Mouse (Mus musculus): ENCODE measurements around the gene Gm13101. TPM values are rescaled to one million over a fixed set of nuclear protein-coding genes. Genes with fewer than 3 reads are reported as not detected.
"Not testable (repeated sequence)": the region's sequence is repeated elsewhere in the genome, so short reads cannot be mapped to it uniquely, and the experiment has no call there.

Gm13101 gene
- total and polyA plus RNA-seq, 3 experiments = not detected

GRCm38 (mm10) chr4:143983446-143983845, 16.7 kb upstream of the Gm13101 start:
- dilution Hi-C loops (cut with MboI; ENCODE audit: extremely low pct_ligation_motif_present, extremely low pct_unique_long_range_greater_than_20kb, low sequenced_read_pairs) = not testable (repeated sequence)

DNA sequence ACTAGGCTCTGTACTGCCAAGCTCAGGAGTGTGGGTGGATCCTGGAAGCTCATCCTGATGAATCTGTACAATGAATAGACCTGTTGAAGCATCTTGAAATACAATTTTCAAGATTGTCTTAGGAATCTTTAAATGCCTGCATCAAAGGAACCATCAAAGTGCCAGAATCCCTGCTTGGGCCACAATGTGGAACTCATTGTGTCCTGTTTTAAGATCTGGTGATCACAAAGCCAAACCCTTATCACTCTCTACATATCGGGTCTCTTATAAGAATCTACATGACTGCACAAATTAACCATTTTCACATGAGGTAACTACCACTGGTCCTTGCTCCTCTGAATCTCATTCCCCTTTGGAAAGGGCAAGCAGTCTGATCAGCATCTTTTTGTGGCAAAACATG, 15.8 kb downstream of the Gm13101 start, which contains the start of gene Pramef25:
Gene Pramef25 (minus strand): TSS at position 101 of the 400 bp plus-strand sequence.
- in situ Hi-C loops (cut with MboI; ENCODE audit: low pct_ligation_motif_present, low pct_unique_long_range_greater_than_20kb, low sequenced_read_pairs); H3K27ac ChIP-seq (ENCODE audit: insufficient read depth, low read depth); H3K4me2 ChIP-seq (ENCODE audit: insufficient read depth, low read depth, poor library complexity, severe bottlenecking); dilution Hi-C loops (cut with MboI; ENCODE audit: extremely low pct_ligation_motif_present, extremely low pct_unique_long_range_greater_than_20kb, low sequenced_read_pairs); H3K27me3 ChIP-seq (replicated peaks); H3K4me3 ChIP-seq (replicated peaks in 1 of 3; ENCODE audit: low read depth in 2 of 3, low read length in 2 of 3, poor library complexity in 1 of 3); H3K4me1 ChIP-seq (ENCODE audit: control insufficient read depth in 1 of 2, insufficient read depth in 2 of 2); H3K79me2 ChIP-seq (replicated peaks; ENCODE audit: control insufficient read depth, extremely low read depth, insufficient read depth, poor library complexity, severe bottlenecking); H3K9me3 ChIP-seq (replicated peaks; ENCODE audit: low read length); H3K9ac ChIP-seq (ENCODE audit: insufficient read depth, low read depth); H3K36me3 ChIP-seq (replicated peaks in 1 of 2; ENCODE audit: control insufficient read depth in 1 of 2, insufficient read depth in 1 of 2, low read length in 1 of 2); DNase-seq (ENCODE audit: extremely low read depth): not testable (repeated sequence)

More at GRCm38 (mm10) chr4:143983446-143983845, 16.7 kb upstream of the Gm13101 start:
- H3K27ac ChIP-seq (ENCODE audit: insufficient read depth, low read depth); H3K4me1 ChIP-seq (ENCODE audit: control insufficient read depth in 1 of 2, insufficient read depth in 2 of 2); H3K9ac ChIP-seq (ENCODE audit: insufficient read depth, low read depth); H3K79me2 ChIP-seq (replicated peaks; ENCODE audit: control insufficient read depth, extremely low read depth, insufficient read depth, poor library complexity, severe bottlenecking); H3K4me2 ChIP-seq (ENCODE audit: insufficient read depth, low read depth, poor library complexity, severe bottlenecking); H3K36me3 ChIP-seq (replicated peaks in 1 of 2; ENCODE audit: control insufficient read depth in 1 of 2, insufficient read depth in 1 of 2, low read length in 1 of 2); DNase-seq (ENCODE audit: extremely low read depth); H3K4me3 ChIP-seq (replicated peaks in 1 of 3; ENCODE audit: low read depth in 2 of 3, low read length in 2 of 3, poor library complexity in 1 of 3); H3K9me3 ChIP-seq (replicated peaks; ENCODE audit: low read length); H3K27me3 ChIP-seq (replicated peaks); in situ Hi-C loops (cut with MboI; ENCODE audit: low pct_ligation_motif_present, low pct_unique_long_range_greater_than_20kb, low sequenced_read_pairs): not testable (repeated sequence)

Other genes with a start within 250 kb of the Gm13101 start
- gene Gm13078, start 247.5 kb downstream of the Gm13101 start, total RNA-seq (2012; rRNA removed) = not detected in 2 replicates
- gene Gm13078, start 247.5 kb downstream of the Gm13101 start, total RNA-seq (2014; rRNA removed) = not detected in 2 replicates
- not detected in 2 replicates for gene Gm13078, start 247.5 kb downstream of the Gm13101 start, polyA plus RNA-seq (2012; ENCODE audit: insufficient read length, low read depth)
- not detected in 2 replicates for gene Gm13023, start 177.6 kb downstream of the Gm13101 start, total RNA-seq (2012; rRNA removed)
- gene Gm13023, start 177.6 kb downstream of the Gm13101 start, total RNA-seq (2014; rRNA removed) = not detected in 2 replicates
- gene Gm13023, start 177.6 kb downstream of the Gm13101 start, polyA plus RNA-seq (2012; ENCODE audit: insufficient read length, low read depth) = not detected in 2 replicates
- not detected in 2 replicates for gene Gm13084, start 150.9 kb downstream of the Gm13101 start, total RNA-seq (2012; rRNA removed)
- gene Gm13084, start 150.9 kb downstream of the Gm13101 start, total RNA-seq (2014; rRNA removed) = not detected in 2 replicates
- not detected in 2 replicates for gene Gm13084, start 150.9 kb downstream of the Gm13101 start, polyA plus RNA-seq (2012; ENCODE audit: insufficient read length, low read depth)
- not detected in 2 replicates for gene Gm13103, start 120.5 kb downstream of the Gm13101 start, total RNA-seq (2012; rRNA removed)
- not detected in 2 replicates for gene Gm13103, start 120.5 kb downstream of the Gm13101 start, total RNA-seq (2014; rRNA removed)
- gene Gm13103, start 120.5 kb downstream of the Gm13101 start, polyA plus RNA-seq (2012; ENCODE audit: insufficient read length, low read depth) = not detected in 2 replicates
- not detected in 2 replicates for gene Pramef6, start 66.6 kb downstream of the Gm13101 start, total RNA-seq (2012; rRNA removed)
- gene Pramef6, start 66.6 kb downstream of the Gm13101 start, total RNA-seq (2014; rRNA removed) = not detected in 2 replicates
- not detected in 2 replicates for gene Pramef6, start 66.6 kb downstream of the Gm13101 start, polyA plus RNA-seq (2012; ENCODE audit: insufficient read length, low read depth)
- gene Pramef25, start 15.9 kb downstream of the Gm13101 start, total RNA-seq (2012; rRNA removed) = 0.08 TPM in 1 of 2 replicates, not detected in the other
- gene Pramef25, start 15.9 kb downstream of the Gm13101 start, total RNA-seq (2014; rRNA removed) = not detected in 2 replicates
- not detected in 2 replicates for gene Pramef25, start 15.9 kb downstream of the Gm13101 start, polyA plus RNA-seq (2012; ENCODE audit: insufficient read length, low read depth)
- gene Pramef17, start 27.4 kb upstream of the Gm13101 start, total RNA-seq (2012; rRNA removed) = not detected in 2 replicates
- gene Pramef17, start 27.4 kb upstream of the Gm13101 start, total RNA-seq (2014; rRNA removed) = not detected in 2 replicates
- not detected in 2 replicates for gene Pramef17, start 27.4 kb upstream of the Gm13101 start, polyA plus RNA-seq (2012; ENCODE audit: insufficient read length, low read depth)
- gene Pramel4, start 92.2 kb upstream of the Gm13101 start, total RNA-seq (2012; rRNA removed) = not detected in 2 replicates
- not detected in 2 replicates for gene Pramel4, start 92.2 kb upstream of the Gm13101 start, total RNA-seq (2014; rRNA removed)
- gene Pramel4, start 92.2 kb upstream of the Gm13101 start, polyA plus RNA-seq (2012; ENCODE audit: insufficient read length, low read depth) = not detected in 2 replicates
- not detected in 2 replicates for gene Gm13102, start 139.5 kb upstream of the Gm13101 start, total RNA-seq (2012; rRNA removed)
- gene Gm13102, start 139.5 kb upstream of the Gm13101 start, total RNA-seq (2014; rRNA removed) = not detected in 2 replicates
- gene Gm13102, start 139.5 kb upstream of the Gm13101 start, polyA plus RNA-seq (2012; ENCODE audit: insufficient read length, low read depth) = not detected in 2 replicates
- not detected in 2 replicates for gene Oog3, start 195.7 kb upstream of the Gm13101 start, total RNA-seq (2012; rRNA removed)
- gene Oog3, start 195.7 kb upstream of the Gm13101 start, total RNA-seq (2014; rRNA removed) = not detected in 2 replicates
- gene Oog3, start 195.7 kb upstream of the Gm13101 start, polyA plus RNA-seq (2012; ENCODE audit: insufficient read length, low read depth) = not detected in 2 replicates
- gene Oog2, start 223.8 kb upstream of the Gm13101 start, total RNA-seq (2012; rRNA removed) = not detected in 2 replicates
- not detected in 2 replicates for gene Oog2, start 223.8 kb upstream of the Gm13101 start, total RNA-seq (2014; rRNA removed)
- not detected in 2 replicates for gene Oog2, start 223.8 kb upstream of the Gm13101 start, polyA plus RNA-seq (2012; ENCODE audit: insufficient read length, low read depth)
- gene C87977, start 246.4 kb upstream of the Gm13101 start, total RNA-seq (2012; rRNA removed) = not detected in 2 replicates
- gene C87977, start 246.4 kb upstream of the Gm13101 start, total RNA-seq (2014; rRNA removed) = not detected in 2 replicates
- not detected in 2 replicates for gene C87977, start 246.4 kb upstream of the Gm13101 start, polyA plus RNA-seq (2012; ENCODE audit: insufficient read length, low read depth)

All from CH12.LX (cell line).